ENCODE assay signal across 8 mouse cellular contexts in genomic region chr10:112163168-112163766, GRCm38 (mm10). TPM values are rescaled to one million over a fixed set of nuclear protein-coding genes. Genes with fewer than 3 reads are reported as not detected.
A peak's percentile ranks its signal among the peaks of the same experiment; 100 is the strongest.
DNase-seq lines count a peak whose midpoint lies in the region; ATAC-seq and TF ChIP-seq lines count a peak whose summit lies in the region.

TSS of gene Caps2 (plus strand) at chr10:112163621.

- peak within 1 kb of the TSS; percentile 31 for H3K4me3 ChIP-seq in heart, embryonic 12.5 days
- no peak within 1 kb of the TSS for H3K4me3 ChIP-seq in hindbrain, embryonic 13.5 days
- peak within 1 kb of the TSS; percentile 21; the same call in 1 of the 2 replicates for H3K4me3 ChIP-seq in limb, embryonic 14.5 days (replicated peaks; ENCODE audit: low read length)
- 0 out of 2 replicates have a peak within 1 kb of the TSS, but pooled peaks have one; percentile 11 for H3K4me3 ChIP-seq in neural tube, embryonic 13.5 days

- no peaks in the 10 kb centered on the region for H3K9me3 ChIP-seq in heart, embryonic 12.5 days (replicated peaks)
- no peaks in the 10 kb centered on the region for H3K9me3 ChIP-seq in hindbrain, embryonic 13.5 days
- H3K9me3 ChIP-seq in limb, embryonic 14.5 days (ENCODE audit: control insufficient read depth, low read length), result no peaks in the 10 kb centered on the region
- no peaks in the 10 kb centered on the region for H3K9me3 ChIP-seq in neural tube, embryonic 13.5 days

- DNase-seq in heart, adult 8-10 months (ENCODE audit: low spot score), result no peak
- DNase-seq in adipocyte (ENCODE audit: low spot score), result peak; percentile 57
- DNase-seq in limb, embryonic 14.5 days (ENCODE audit: low spot score), result peak; percentile 77
- DNase-seq in layer of hippocampus, adult 9-10 months (ENCODE audit: low spot score), result no peak
- no peak for DNase-seq in layer of hippocampus, adult 11-12 months (ENCODE audit: low spot score)

- H3K4me1 ChIP-seq in heart, embryonic 12.5 days (replicated peaks), result no peaks in the 10 kb centered on the region
- peaks cover 4% of the 10 kb centered on the region; the same call in 1 of the 2 replicates for H3K4me1 ChIP-seq in hindbrain, embryonic 13.5 days (replicated peaks)
- H3K4me1 ChIP-seq in limb, embryonic 14.5 days (ENCODE audit: control insufficient read depth, insufficient read depth, low read length), result no peaks in the 10 kb centered on the region; the same call in 1 of the 2 replicates
- peaks cover 7% of the 10 kb centered on the region; the same call in 1 of the 2 replicates for H3K4me1 ChIP-seq in neural tube, embryonic 13.5 days (replicated peaks)

- H3K9ac ChIP-seq in heart, embryonic 12.5 days, result no peak within 1 kb of the TSS
- no peak within 1 kb of the TSS for H3K9ac ChIP-seq in hindbrain, embryonic 13.5 days
- no peak within 1 kb of the TSS for H3K9ac ChIP-seq in limb, embryonic 14.5 days (ENCODE audit: low read depth, low read length, severe bottlenecking)
- no peak within 1 kb of the TSS for H3K9ac ChIP-seq in neural tube, embryonic 13.5 days

- H3K36me3 ChIP-seq in heart, embryonic 12.5 days, result no peaks in the 10 kb centered on the region
- no peaks in the 10 kb centered on the region for H3K36me3 ChIP-seq in hindbrain, embryonic 13.5 days
- H3K36me3 ChIP-seq in limb, embryonic 14.5 days (ENCODE audit: control insufficient read depth, insufficient read depth, low read length), result no peaks in the 10 kb centered on the region
- no peaks in the 10 kb centered on the region for H3K36me3 ChIP-seq in neural tube, embryonic 13.5 days

- H3K4me2 ChIP-seq in heart, embryonic 12.5 days, result peak within 1 kb of the TSS; percentile 55
- no peak within 1 kb of the TSS for H3K4me2 ChIP-seq in hindbrain, embryonic 13.5 days
- H3K4me2 ChIP-seq in limb, embryonic 14.5 days (replicated peaks; ENCODE audit: low read depth, low read length, severe bottlenecking), result peak within 1 kb of the TSS; percentile 35; the same call in 1 of the 2 replicates
- H3K4me2 ChIP-seq in neural tube, embryonic 13.5 days, result no peak within 1 kb of the TSS

- ATAC-seq in heart, embryonic 12.5 days (ENCODE audit: insufficient number of reproducible peaks, low FRiP score), result 0 out of 2 replicates have a peak, but pooled peaks have one; percentile 48
- 0 out of 2 replicates have a peak, but pooled peaks have one; percentile 53 for ATAC-seq in hindbrain, embryonic 13.5 days (ENCODE audit: low FRiP score)
- ATAC-seq in limb, embryonic 14.5 days (ENCODE audit: low FRiP score, low read depth), result peak; percentile 75
- peak; percentile 32; the same call in 1 of the 2 replicates for ATAC-seq in neural tube, embryonic 13.5 days (ENCODE audit: low read depth)

- no peak within 1 kb of the TSS for H3K27ac ChIP-seq in heart, embryonic 12.5 days (ENCODE audit: poor library complexity, severe bottlenecking)
- no peak within 1 kb of the TSS for H3K27ac ChIP-seq in hindbrain, embryonic 13.5 days
- H3K27ac ChIP-seq in limb, embryonic 14.5 days (replicated peaks; ENCODE audit: low read depth, low read length), result peak within 1 kb of the TSS; percentile 71; the same call in 1 of the 2 replicates
- no peak within 1 kb of the TSS for H3K27ac ChIP-seq in neural tube, embryonic 13.5 days (replicated peaks)

- no peaks in the 10 kb centered on the region for H3K27me3 ChIP-seq in heart, embryonic 12.5 days (replicated peaks)
- no peaks in the 10 kb centered on the region for H3K27me3 ChIP-seq in hindbrain, embryonic 13.5 days
- no peaks in the 10 kb centered on the region for H3K27me3 ChIP-seq in limb, embryonic 14.5 days (ENCODE audit: control insufficient read depth, insufficient read depth, low read length)
- H3K27me3 ChIP-seq in neural tube, embryonic 13.5 days, result no peaks in the 10 kb centered on the region

- no peak for TF ChIP-seq POLR2A in limb, embryonic 14.5 days (IDR thresholded peaks at IDR 0.05; ENCODE audit: borderline replicate concordance, extremely low read depth, insufficient read depth, insufficient read length)

- 35% methylated on average over 4 of the region's 4 CpGs for WGBS in heart, embryonic 12.5 days
- 32% methylated on average over 4 of the region's 4 CpGs for WGBS in hindbrain, embryonic 13.5 days
- 33% methylated on average over 4 of the region's 4 CpGs for WGBS in limb, embryonic 14.5 days
- 22% methylated on average over 4 of the region's 4 CpGs for WGBS in neural tube, embryonic 13.5 days

RNA-seq across cellular contexts. Expression of gene Caps2, which starts in this region (rescaled TPM):
- 0.19 and 0.21 TPM in 2 replicates for polyA plus RNA-seq in heart, embryonic 12.5 days (2016; fragmentation: Nextera tagmentation; extraction: Ambion mirVana)
- not detected for total RNA-seq in heart, adult 8-10 months (2022)
- polyA plus RNA-seq in hindbrain, embryonic 13.5 days (2015; fragmentation: Nextera tagmentation; extraction: Ambion mirVana), result 0.45 and 0.62 TPM in 2 replicates
- polyA plus RNA-seq in limb, embryonic 14.5 days (2012; rRNA removed), result 0.37 and 0.40 TPM in 2 replicates
- 0.28 and 0.33 TPM in 2 replicates for polyA plus RNA-seq in limb, embryonic 14.5 days (2014; fragmentation: Nextera tagmentation; extraction: Ambion mirVana)
- 0.24 and 0.40 TPM in 2 replicates for polyA plus RNA-seq in neural tube, embryonic 13.5 days (2015; fragmentation: Nextera tagmentation; extraction: Ambion mirVana)

Comparison
In these comparisons a context has a peak if more than half of its experiments do, and no peak if none do; other contexts are left out.
1. Peak in ATAC-seq, H3K4me3 ChIP-seq and H3K4me2 ChIP-seq in heart, embryonic 12.5 days; RNA of the gene not detected or under 1 TPM.
2. Peak in ATAC-seq in hindbrain, embryonic 13.5 days; RNA of the gene not detected or under 1 TPM.
3. Peak in DNase-seq, ATAC-seq, H3K4me3 ChIP-seq, H3K27ac ChIP-seq and H3K4me2 ChIP-seq in limb, embryonic 14.5 days; RNA of the gene not detected or under 1 TPM.
4. Peak in ATAC-seq and H3K4me3 ChIP-seq in neural tube, embryonic 13.5 days; RNA of the gene not detected or under 1 TPM.